Mouse (Mus musculus) embryo, embryonic 10.5 days (tissue): ENCODE data around the gene Tsnax.

ENCODE experiments used
- DNase-seq: peaks from one replicate; pipeline ENCODE4 v3.0.0-alpha.2; 2015; ENCODE audit warnings: low spot score

Gene Tsnax

DNA sequence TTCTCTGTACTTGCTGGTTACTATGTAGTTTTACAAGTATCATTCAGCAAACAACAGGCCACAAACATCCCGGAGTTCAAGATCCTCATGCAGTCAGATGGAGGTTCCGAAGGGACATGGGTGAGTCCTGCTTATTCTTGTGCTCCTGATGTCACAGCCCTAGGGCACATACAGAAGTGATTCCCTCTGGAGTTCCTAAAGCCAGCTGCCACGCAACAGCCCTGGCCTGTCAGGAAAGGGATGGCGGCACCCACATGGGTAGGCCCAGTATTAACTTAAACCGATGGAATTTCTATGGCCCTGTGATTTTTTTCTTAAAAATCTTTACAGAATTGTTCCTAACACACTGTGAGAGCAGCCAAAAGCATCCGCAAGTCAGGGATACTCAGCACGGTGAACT is 30.6 kb downstream of the Tsnax start:
- no peak for DNase-seq

DNA sequence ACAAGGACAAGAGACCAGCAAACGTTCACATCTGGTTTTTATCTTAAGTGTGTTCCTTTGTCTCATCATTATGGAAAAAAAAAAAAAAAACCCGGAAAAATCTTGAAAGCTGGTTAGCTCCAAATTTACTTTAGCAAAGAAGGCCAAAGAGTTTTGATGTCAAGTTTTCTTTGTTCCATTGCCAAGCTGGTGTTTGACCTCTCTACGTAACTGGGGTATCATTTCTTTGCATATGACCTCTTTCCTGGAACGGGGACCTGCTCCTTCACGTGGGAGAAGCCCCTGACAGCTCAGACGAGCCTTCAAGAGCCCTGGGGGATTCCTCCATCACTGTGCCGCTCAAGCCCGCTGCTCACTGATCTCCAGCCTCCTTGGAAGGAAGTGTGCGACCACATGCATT is 31.1 kb downstream of the Tsnax start:
- peak; percentile 45 for DNase-seq

DNA sequence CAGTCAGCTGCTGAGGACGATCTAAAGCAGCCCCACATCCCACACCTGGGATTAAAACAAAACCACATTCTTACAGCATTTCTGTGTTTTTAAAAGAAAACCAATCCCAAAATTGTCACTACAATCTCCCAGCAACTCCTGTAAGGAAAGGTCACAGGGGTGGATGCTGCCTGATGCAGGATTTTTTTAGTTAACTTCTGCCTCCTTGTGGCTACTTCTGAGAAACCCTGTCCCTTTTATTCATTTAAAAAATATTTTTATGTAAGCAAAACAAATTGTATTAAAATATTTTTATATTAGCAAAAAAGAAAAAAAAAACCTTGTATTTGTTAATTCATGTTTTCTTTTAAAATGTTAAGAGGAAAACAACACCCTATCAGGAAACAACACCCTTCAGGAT is 33.0 kb downstream of the Tsnax start:
- DNase-seq: peak; percentile 23

DNA sequence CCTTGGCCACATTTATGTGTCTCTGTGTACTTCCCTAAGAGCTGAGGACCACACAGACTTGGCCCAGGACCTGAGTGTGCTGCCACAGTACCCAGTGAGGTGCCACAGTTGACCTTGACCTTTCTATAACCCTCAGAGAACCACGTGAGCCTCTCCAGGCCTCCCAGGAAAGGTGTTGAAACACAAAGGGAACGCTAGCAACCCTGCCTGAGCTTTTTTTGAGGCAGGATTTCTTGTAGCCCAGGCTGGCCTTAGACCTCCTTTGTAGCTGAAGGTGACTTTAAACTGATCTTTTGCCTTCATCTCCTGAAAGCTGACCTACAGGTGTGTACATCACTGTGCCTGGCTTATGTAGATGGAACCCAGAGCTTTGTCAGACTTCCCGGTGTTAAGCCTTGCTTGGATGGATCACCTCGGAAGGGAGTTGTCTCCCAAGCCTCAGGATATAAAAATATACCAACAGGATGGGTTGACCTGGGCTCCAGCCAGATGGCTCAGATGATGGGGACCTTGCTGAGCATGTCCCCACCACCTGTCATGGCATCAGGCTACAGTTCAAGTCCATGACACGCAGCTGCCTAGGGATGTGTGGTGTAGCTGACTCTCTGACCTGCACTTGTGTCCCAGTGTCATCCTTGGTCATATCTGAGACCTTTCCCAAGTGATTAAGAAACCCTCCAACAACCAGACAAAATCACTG is 36.4 kb downstream of the Tsnax start:
- DNase-seq: no peak

DNA sequence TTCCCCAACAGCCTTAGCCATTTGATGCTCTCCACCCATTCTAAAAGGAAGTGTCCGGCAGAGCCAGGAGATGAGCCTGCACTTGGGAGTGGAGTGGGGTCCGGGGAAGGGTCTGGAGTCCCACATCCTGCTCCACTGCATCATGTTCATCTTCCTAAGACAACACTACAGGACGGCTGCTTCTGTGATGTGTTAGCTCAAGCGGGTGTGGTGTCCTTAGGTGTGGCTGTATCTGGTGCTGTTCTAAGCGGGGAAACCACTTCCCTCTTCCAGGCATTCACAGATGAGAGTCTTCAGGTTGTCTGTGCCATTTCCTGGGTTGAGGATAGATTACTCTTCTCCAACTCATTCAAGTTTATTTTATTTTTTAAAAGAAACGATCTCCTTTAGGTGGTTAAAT is 37.0 kb downstream of the Tsnax start:
- no peak for DNase-seq

DNA sequence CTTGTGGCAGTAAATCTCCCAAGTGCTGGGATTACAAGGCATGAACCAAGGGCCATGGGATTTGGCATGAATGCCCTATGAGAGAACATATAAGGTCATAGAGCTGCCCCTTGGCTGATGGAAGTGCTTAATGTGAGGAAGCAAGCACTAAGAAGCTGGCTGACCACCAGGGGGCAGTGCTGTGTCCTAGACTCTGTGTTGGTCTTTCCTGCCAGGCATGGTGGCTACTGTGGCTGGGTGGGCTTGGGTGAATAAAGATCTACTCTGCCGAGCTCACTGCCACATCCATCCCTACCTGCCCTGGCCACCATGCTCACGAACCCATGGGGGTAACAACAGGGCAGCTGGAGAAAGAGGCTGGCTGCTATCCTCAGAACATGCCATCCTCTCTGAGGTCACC is 39.2 kb downstream of the Tsnax start:
- DNase-seq: peak; percentile 83

DNA sequence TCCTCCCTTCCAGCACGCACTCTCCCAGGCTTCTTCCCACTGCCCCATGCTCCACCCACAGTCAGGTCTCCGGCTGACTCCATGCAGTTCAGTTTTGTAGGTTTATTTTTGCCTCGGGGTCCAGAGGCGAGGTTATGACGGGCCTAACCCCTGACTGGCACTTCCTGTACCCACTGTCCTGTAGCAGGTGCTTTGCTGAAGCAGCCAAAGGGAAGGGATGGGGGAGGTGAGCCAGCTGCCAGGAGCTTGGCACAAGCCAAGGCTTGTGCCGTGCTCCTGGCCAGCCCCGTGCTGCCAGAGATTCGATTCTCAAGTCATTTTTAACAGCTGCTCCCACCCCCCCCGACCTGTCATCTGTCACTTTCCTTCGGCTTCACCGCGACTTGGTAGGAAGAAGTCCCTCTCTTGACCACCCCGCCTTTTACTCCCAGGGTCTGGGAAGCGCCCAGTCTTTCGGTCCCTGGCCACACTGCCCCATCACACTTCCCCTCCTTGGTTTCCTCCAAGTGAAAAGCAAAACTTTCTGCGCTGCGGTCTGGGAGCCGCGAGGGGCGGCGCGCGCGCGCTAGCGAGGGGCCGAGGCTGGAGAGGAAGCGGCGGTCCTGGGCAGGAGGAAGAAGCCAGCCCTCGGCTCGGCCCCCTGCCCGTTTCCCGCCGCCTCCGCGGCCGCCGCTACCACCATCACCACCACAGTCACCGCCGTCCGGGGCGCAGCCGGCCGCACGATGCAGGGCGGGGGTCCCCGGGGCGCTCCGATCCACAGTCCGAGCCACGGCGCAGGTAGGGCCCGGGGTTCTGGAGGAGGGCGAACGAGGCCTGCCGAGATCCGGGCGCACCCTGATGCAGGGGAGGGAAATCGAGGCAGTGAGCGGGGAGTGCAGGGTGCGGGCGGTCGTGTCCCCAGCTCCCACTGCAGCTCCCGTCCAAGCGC is 41.0 kb downstream of the Tsnax start, which contains the start of gene Disc1:
Gene Disc1, plus strand, starts transcription at position 691 of the 931 bp plus-strand sequence.
- peak; percentile 57 for DNase-seq

DNA sequence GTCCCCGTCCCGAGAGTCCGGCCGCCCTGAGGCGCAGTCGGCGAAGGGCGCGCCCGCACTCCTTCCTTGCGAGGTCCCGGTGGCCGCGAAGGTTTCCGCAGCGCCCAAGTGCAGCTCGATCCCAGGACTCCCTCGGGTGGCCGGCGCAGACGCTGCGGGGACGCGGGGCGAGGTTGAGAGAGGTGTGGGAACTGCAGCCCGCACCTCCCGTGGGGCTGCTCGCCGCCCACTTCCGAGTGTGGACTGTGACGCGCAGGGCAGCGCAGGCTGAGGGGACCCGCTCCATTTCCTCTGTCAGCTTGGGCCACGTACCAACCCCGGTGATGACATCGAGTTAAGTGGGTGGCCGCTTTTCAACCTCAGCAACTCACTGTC is 41.6 kb downstream of the Tsnax start:
- DNase-seq: peak; percentile 35

DNA sequence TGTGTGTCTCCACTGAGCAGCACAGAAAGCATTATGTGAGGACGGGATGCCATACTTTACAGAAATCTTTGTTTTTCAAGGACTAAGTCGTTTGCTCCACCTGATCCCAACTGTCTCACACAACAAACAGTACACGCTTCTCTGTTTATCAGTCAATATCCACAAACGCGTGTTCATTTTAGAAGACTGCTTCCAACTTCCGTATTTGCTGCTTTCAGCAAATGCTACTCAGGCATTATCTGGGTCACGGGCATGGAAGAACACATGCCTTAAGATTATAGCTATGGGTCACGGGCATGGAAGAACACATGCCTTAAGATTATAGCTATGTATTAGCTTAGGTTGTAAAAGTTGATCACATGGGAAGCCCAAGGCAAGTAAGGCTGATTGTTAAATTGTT is 48.1 kb downstream of the Tsnax start:
- no peak for DNase-seq

DNA sequence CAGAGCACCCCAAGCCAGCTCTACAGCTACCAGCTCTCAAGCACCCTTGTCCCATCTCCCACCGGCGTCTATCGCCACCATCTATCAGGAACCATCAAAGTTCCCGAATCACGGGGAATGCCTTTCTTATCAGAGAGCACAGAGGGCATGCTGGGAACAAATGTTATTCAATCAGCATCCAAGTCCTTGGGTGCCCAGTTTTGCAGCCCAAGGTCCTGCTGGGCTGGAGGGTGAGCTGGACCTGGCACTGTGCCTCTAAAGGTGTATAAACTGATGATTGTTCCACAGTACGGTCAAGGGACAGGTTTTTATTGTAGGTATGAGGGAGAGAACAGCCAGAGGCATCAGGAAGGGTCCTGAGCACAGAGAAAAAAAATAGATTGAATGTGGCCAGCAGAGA is 52.8 kb downstream of the Tsnax start:
- DNase-seq: no peak

DNA sequence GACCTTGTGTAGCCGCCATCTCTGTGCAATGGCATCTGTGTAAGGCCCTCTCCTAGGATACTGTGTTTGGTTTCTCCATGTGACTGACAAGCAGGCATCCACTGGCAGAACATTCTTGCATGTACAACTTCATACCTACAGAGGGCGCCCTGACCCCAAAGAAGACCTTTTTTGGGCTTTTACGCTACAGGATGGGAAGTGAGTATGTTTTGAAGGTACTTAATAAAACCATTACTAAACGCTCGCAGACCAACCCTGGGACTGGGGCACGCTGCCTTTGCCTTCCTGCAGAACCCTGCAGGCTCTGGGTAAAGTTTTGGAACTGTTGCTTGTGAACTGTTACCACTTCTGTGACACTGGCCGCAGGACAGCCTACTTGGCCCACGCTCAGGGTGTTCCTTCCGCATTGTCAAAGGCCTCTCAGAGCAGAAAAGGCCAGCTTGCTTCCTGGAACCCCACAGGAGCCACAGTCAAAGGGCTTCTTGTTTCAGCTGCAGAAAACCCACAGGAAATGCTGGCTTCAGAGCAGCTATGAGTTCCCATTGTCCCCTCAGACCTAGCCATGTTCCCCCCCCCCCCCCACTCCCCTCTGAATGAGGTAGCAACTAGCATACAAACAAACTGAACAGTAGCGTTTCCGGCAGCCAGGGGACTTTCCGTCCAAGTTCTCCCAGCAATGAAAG is 54.3 kb downstream of the Tsnax start:
- peak; percentile 79 for DNase-seq

DNA sequence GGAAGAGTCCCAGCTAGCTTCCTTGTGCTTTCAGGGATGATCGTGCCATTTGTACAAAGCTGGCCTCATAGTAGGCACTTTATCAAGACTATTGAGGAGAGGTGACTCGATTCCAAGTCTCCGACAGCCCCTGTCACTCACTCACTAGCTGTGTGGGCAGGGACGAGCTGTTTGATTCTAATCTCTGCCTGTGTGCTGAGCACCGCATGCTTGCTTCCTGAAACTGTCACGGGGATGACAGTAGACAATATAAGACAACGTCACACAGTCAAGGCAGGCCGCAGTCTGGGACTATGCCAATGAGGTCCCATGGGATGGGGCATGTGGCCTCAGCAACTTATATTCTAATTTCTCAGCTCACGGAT is 54.8 kb downstream of the Tsnax start:
- DNase-seq: no peak

DNA sequence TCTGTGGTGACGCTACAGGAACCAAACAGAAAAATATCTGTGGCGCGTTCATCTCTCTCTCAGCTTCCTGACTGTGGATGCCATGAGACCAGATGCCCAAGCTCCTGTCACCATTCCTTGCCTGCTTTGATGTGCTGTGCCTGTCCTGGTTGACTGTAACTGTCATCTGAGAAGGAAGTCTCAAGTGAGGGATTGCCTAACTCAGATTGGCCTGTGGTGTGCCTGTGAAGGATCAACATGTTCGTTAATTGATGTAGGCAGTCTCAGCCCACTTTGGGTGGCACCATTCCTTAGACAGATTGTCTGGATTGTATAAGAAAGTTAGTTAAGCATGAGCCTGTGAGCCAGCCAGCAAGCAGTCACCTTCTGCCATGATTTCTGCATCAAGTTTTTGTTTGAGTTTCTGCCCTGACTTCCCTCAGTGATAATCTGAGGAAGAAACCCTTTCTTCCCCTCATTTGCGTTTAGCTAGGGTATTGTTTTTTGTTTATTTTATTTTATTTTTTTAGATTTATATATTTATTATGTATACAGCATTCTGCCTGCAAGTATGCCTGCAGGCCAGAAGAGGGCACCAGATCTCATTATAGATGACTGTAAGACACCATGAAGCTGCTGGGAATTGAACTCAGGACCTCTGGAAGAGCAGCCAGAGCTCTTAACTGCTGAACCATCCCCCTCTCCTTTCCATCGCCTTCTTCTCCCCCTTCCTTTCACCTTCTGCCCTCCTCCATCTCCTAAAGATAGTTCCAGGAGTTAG is 55.5 kb downstream of the Tsnax start:
- no peak for DNase-seq

DNA sequence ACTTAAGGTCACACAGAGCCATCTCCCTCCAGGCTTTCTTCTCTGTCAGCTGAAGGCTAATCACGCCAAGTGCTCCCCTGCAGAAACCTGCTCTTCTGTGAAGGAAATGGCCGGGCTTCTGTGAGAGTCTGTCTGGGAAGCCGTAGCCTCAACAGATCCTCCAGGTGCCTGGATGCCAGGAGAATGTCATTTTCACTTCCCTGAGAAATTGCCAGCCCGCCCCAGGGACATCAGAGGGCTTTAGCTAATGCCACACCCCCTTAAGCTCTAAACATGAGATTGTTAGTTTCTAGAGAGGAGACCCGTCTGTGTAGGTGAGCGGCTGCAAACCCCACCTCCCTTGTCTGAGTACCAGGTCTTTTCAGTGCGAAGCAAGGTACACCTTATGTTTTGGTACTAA is 56.5 kb downstream of the Tsnax start:
- DNase-seq: no peak

DNA sequence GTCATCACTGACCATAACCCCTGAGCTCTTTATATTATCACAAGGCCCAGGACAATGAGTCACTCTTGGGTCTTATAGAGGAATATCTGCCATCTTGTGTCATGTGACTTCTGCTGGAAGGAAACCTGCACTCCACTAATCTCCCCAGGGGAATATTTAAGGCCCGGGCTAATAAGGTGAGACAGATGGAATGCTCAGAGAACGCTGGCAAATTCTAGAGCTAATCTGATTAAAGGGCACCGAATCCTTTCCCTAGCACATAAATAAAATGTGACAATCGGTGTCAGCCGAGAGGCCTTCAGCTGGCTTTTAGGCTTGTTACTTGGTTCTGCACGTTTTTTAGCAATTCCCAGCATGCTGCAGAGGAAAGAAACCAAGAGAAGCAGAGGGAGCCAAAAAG is 56.9 kb downstream of the Tsnax start:
- no peak for DNase-seq

DNA sequence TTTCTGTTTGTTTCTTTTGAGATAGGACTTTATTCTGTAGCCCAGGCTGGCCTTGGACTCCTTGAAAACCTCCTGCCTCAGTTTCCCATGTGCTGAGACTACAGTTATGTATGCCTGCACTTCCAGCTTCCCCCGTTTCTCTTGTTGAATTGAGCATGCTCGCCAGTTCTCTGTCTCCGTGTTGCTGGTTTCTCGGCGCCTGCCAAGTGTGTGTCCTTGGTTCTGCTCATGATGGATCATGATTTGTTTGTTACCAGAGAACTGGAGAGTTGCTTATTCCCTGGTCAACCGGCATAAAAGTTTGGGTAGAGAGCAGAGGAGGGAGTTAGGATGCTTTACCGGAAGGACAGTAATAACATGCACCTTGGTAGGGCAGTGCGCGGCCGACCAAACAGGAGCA is 61.3 kb downstream of the Tsnax start:
- no peak for DNase-seq

DNA sequence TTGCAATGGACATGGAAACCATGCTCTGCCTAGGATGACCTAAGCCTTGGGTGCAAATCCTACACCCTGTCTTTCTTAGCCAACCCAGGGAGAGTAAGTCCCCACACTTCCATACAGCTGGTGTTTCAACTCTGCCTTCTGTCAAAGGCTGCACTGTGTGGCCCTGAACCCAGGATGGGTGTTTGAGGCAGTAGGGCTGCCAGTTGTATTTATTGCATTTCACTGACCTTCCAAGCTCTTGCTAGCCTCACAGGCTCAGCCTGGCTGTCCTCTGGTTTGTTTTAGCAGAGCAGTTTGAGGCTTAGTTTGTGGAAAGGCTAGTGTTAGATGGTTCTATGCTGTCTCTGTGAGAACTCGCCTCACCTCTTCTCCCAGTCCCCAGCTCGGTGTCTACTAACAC is 61.8 kb downstream of the Tsnax start:
- DNase-seq: no peak

DNA sequence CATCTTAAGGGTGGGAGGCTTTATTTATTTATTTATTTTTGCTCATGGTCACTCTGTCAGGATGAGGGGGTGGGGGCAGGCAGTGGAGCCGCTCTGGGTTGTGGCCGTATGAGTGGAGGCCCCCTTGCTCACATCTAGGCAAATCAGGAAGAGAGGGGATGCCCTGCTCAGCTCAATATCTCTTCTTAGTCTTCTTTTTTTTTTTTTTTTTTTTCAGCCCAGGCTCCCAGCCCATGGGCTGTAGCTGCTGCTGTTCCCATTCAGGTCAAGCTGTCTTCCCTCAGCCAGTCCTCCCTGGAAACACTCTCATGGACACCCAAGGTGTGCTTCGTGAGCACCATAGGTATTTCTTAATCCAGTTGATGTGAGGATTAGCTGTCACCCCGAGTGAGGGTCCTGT is 62.6 kb downstream of the Tsnax start:
- no peak for DNase-seq

DNA sequence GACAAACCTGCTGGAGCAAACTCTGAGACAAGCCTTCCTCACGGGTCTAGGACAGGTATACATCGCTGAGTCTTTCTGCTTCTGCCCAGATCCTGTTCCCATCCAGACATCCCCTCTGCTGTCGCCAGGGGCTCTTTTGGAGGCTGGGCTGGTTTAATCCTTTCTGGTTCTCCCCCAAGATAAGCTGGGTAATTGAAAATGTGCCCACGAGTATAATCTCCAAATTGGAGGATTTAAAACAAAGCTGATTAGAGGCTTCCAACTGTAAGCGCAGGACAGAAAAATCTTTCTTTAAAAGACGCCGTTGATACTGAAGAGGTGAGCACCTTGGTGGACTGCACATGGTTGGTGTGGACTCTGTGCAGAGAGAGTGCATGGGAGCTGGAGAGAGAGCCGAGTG is 64.5 kb downstream of the Tsnax start:
- DNase-seq: no peak

DNA sequence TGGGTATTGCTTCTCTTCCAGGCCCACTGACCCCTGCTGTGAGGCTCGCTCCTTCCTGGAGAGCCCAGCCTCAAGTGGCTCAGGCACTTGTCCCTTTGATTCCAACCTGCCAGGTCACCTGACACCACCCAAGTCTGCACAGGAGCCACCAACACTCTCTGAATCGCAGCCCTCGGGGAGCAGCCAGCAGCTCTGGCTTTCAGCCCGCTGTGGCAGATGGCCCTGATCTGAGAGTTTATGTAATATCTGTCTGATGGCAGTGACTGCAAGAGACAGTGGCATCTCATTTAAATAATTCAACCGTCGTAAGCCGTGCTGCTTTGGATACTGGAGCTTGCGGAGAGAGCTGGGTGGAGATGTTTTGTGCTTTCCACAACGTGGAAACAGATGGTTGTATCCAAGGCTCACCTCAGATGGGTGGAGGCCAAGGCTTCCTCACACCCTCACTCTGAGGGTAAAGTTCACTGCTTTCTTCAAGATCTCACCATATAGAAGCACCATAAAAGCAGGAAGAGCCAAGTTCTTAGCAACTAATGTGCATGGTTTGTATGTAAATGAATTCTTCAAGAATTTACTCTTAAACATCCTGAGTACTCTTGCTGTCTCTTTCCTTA is 66.1 kb downstream of the Tsnax start:
- DNase-seq: no peak

DNA sequence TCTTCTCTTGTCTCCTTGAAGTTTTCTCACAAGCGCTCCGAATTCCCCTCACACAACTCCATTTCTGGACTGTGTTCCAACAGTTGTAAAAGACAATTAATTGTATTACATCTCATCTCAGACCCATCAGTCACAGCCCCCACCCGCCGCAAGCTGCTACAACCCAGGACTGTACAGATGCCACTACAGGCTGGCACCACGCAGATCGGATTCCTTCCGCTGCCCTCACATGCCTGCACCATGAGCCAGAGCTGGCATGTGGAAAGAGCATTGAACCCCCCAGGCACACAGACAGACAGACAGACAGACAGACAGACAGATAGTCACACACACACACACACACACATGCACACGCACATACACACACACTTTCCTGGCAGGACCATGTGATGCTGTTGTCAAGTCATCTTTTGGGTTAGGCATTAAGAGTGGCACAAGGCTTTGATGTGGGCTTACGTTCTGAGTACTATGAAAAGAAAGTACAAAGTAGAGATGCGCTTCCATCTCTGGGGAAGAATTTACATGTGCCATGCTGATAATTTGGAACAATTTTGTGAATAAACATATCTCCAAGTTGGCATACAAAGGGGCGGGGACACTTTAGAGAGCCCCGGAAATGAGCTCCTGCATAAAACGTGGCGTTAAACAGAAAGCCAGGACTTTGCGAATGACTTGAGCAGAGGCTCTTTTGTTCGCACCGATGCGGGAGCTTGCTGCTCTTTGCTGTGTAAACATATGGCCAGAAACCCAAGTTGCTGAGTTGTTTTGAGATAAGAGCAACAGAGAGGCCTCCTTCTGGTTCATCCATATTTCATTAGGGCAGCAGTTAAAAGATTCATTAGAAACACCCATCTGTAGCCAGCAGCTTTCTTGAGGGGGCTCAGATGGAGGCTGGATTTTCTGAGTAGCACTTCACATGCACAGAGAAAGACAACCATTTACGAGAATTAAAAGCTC is 67.9 kb downstream of the Tsnax start:
- DNase-seq: no peak
